Mouse (Mus musculus) heart, adult 2 months (tissue): Measurements from ENCODE around the gene Sorbs2.

Source experiments
- CTCF ChIP-seq: fragments of 200-600 bp; IDR thresholded peaks from 2 replicates; pipeline ENCODE4 v1.8.1; 2022; ENCODE audit warnings: antibody characterized with exemption, mild to moderate bottlenecking, moderate library complexity
- EP300 ChIP-seq: fragments of 200-500 bp; IDR thresholded peaks from 2 replicates; pipeline ENCODE4 v1.6.1; 2011; ENCODE audit warnings: low read depth, low read length, control low read depth; ENCODE audit not compliant: insufficient read depth

DNA sequence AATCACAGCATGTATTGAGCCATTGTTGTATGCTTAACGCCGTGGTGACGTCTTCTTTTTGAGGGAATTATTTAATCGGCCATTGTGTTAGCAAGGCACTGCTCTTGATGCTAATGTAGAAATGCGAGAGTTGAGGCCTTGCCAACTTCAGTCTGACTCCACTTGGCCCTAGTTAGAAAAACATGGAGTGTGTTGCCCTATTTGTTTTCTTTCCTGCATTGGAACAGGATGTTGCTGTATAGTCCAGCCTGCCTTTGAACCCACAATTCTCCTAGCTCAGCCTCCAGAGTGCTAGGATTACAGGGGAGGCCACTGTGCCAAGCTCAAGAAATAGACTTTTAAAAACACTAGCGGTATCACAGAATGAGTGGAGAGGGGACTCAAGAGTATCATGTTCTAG, 100.8 kb downstream of the Sorbs2 start:
- TF ChIP-seq EP300 (no peak), CTCF (no peak)
